Mouse (Mus musculus) midbrain, embryonic 15.5 days (tissue): ENCODE results near the gene Cped1. TPM values are rescaled to one million over a fixed set of nuclear protein-coding genes. Genes with fewer than 3 reads are reported as not detected.
"Not testable (repeated sequence)": the region's sequence is repeated elsewhere in the genome, so short reads cannot be mapped to it uniquely, and the experiment has no call there.

Experiments
- ATAC-seq: fragments of 200-750 bp; cut with Nextera tagmentation; replicated peaks from 2 replicates; pipeline ENCODE4 v1.8.0; 2017; ENCODE audit warnings: moderate TSS enrichment
- H3K27ac ChIP-seq: fragments of 300-500 bp; sonication (generic); 2 replicates; pipeline ENCODE4 v1.5.1; 2015; ENCODE audit warnings: mild to moderate bottlenecking, inconsistent platforms
- H3K27me3 ChIP-seq: fragments of 300-500 bp; sonication (generic); replicated peaks from 2 replicates; pipeline ENCODE4 v1.6.1; 2015; ENCODE audit warnings: inconsistent platforms
- H3K36me3 ChIP-seq: fragments of 300-500 bp; sonication (generic); replicated peaks from 2 replicates; pipeline ENCODE4 v1.6.1; 2015; ENCODE audit warnings: inconsistent platforms
- H3K4me1 ChIP-seq: fragments of 300-500 bp; sonication (generic); 2 replicates; pipeline ENCODE4 v1.6.1; 2015; ENCODE audit warnings: inconsistent platforms
- H3K4me2 ChIP-seq: fragments of 300-500 bp; sonication (generic); 2 replicates; pipeline ENCODE4 v1.6.1; 2015; ENCODE audit warnings: inconsistent platforms, mild to moderate bottlenecking, moderate library complexity
- H3K4me3 ChIP-seq: fragments of 300-500 bp; sonication (generic); 2 replicates; pipeline ENCODE4 v1.5.1; 2015; ENCODE audit warnings: mild to moderate bottlenecking, inconsistent platforms
- H3K9ac ChIP-seq: fragments of 300-500 bp; sonication (generic); 2 replicates; pipeline ENCODE4 v1.6.1; 2015; ENCODE audit warnings: mild to moderate bottlenecking, inconsistent platforms
- H3K9me3 ChIP-seq: fragments of 300-500 bp; sonication (generic); 2 replicates; pipeline ENCODE4 v1.6.1; 2016; ENCODE audit warnings: inconsistent platforms
- WGBS: fragments of 180-500 bp; shearing (Covaris S2); methylation state at CpG from one replicate; pipeline ENCODE4 v1.1.7; 2015; ENCODE audit warnings: mixed read lengths; 5-methylcytosine and 5-hydroxymethylcytosine counted together
- polyA plus RNA-seq: library from polyadenylated mRNA; unstranded; fragments of >200 nt; fragmentation: Nextera tagmentation; extraction: Ambion mirVana; gene quantifications from 2 replicates; pipeline ENCODE4 v1.2.1, GENCODE M21; 2015

Cped1 gene
- polyA plus RNA-seq, 1 experiment from 2014 or later, result 3.4 TPM

- H3K27me3 ChIP-seq, result no peaks in the 10 kb centered on the region
- no peaks in the 10 kb centered on the region for H3K36me3 ChIP-seq
- WGBS, result 78% methylated on average over 3 of the region's 3 CpGs
- H3K9ac ChIP-seq, result no peak overlapping the region
- peak; percentile 65; the same call in 1 of the 2 replicates for ATAC-seq
- no peak overlapping the region for H3K4me3 ChIP-seq
- H3K27ac ChIP-seq, result no peak overlapping the region
- peaks cover 6% of the 10 kb centered on the region for H3K4me1 ChIP-seq
- H3K9me3 ChIP-seq, result no peaks in the 10 kb centered on the region
- H3K4me2 ChIP-seq, result no peak overlapping the region
These were observed 118.0 kb downstream of the Cped1 start for GRCm38 (mm10) chr6:22103713-22104112.

- ATAC-seq, result peak; percentile 85
- WGBS, result 14% methylated on average over 8 of the region's 8 CpGs
- H3K27ac ChIP-seq, result no peak overlapping the region
- H3K9me3 ChIP-seq, result no peaks in the 10 kb centered on the region
- no peak overlapping the region for H3K4me3 ChIP-seq
- no peak overlapping the region for H3K9ac ChIP-seq
- H3K4me2 ChIP-seq, result no peak overlapping the region
- peaks cover 6% of the 10 kb centered on the region for H3K4me1 ChIP-seq
- no peaks in the 10 kb centered on the region for H3K36me3 ChIP-seq
- H3K27me3 ChIP-seq, result no peaks in the 10 kb centered on the region
These were observed 118.5 kb downstream of the Cped1 start for GRCm38 (mm10) chr6:22104211-22104610.

DNA sequence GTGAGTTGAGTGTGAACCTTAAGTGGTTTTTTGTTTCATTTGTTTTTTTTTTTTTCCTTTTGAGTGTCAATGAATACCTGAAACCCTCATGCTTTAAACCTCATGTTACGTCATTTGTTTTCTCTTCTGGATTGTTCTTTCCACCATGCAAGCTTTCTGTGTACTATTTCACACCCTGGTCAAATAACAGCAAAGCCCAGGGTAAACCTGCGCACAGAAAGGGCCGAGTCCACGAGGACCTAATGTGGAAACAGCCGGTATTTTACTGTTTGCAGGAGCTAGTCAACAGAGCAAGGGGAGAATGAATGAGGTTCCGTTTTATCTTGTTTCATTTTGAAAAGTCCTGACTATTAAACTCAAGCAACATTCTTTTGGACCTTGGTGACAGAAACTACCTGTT is 128.4 kb downstream of the Cped1 start:
- Histone ChIP-seq H3K9me3 (no peaks in the 10 kb centered on the region), H3K27me3 (no peaks in the 10 kb centered on the region), H3K36me3 (no peaks in the 10 kb centered on the region), H3K4me3 (no peak overlapping the region), H3K4me1 (no peaks in the 10 kb centered on the region), H3K27ac (no peak overlapping the region), H3K9ac (no peak overlapping the region), H3K4me2 (no peak overlapping the region)
- WGBS, result 91% methylated on average over 6 of the region's 6 CpGs
- ATAC-seq, result no peak

GRCm38 (mm10) chr6:22116679-22117078 is 131.0 kb downstream of the Cped1 start:
- Histone ChIP-seq H3K4me3 (no peak overlapping the region), H3K4me2 (no peak overlapping the region), H3K27me3 (no peaks in the 10 kb centered on the region), H3K9me3 (no peaks in the 10 kb centered on the region), H3K4me1 (no peaks in the 10 kb centered on the region), H3K27ac (no peak overlapping the region), H3K36me3 (no peaks in the 10 kb centered on the region), H3K9ac (no peak overlapping the region)
- 67% methylated on average over 1 of the region's 1 CpGs for WGBS
- ATAC-seq, result no peak

- no peaks in the 10 kb centered on the region for H3K27me3 ChIP-seq
- H3K27ac ChIP-seq, result no peak overlapping the region
- H3K9me3 ChIP-seq, result no peaks in the 10 kb centered on the region
- H3K4me3 ChIP-seq, result no peak overlapping the region
- H3K4me2 ChIP-seq, result no peak overlapping the region
- no peaks in the 10 kb centered on the region for H3K4me1 ChIP-seq
- no peak overlapping the region for H3K9ac ChIP-seq
- 31% methylated on average over 12 of the region's 12 CpGs for WGBS
- no peaks in the 10 kb centered on the region for H3K36me3 ChIP-seq
- ATAC-seq, result peak; percentile 91
These were observed 136.4 kb downstream of the Cped1 start for GRCm38 (mm10) chr6:22122080-22122479.

GRCm38 (mm10) chr6:22122693-22123092 is 137.0 kb downstream of the Cped1 start:
- H3K27me3 ChIP-seq, result no peaks in the 10 kb centered on the region
- ATAC-seq, result no peak
- WGBS, result 100% methylated on average over 1 of the region's 1 CpGs

DNA sequence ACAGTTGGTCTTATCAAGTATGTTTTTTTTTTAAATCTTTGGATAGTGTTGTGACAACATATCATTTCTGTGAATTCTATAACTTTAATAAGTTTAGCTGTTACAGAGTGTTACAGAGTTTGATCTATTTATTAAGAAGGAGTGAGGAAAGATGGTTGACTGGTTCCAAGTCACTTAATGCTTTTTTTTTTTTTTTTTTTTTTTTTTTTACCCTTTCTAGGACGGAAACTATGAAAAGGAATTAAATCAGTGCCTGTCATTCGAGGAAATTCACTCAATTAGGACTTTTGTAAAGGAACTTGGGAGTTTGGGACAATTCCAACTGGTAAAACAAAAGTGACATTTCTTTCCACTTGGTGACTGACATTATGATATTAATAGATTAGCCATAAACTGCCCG is 137.6 kb downstream of the Cped1 start:
- Histone ChIP-seq H3K4me1 (no peaks in the 10 kb centered on the region), H3K27me3 (no peaks in the 10 kb centered on the region), H3K27ac (no peak overlapping the region), H3K9ac (no peak overlapping the region), H3K9me3 (no peaks in the 10 kb centered on the region), H3K4me2 (no peak overlapping the region), H3K36me3 (no peaks in the 10 kb centered on the region), H3K4me3 (no peak overlapping the region)
- no peak for ATAC-seq
- WGBS, result 51% methylated on average over 3 of the region's 3 CpGs

More at GRCm38 (mm10) chr6:22122693-22123092, 137.0 kb downstream of the Cped1 start:
- Histone ChIP-seq H3K9ac (no peak overlapping the region), H3K4me1 (no peaks in the 10 kb centered on the region), H3K27ac (no peak overlapping the region), H3K36me3 (no peaks in the 10 kb centered on the region), H3K4me3 (no peak overlapping the region), H3K4me2 (no peak overlapping the region), H3K9me3 (no peaks in the 10 kb centered on the region)

DNA sequence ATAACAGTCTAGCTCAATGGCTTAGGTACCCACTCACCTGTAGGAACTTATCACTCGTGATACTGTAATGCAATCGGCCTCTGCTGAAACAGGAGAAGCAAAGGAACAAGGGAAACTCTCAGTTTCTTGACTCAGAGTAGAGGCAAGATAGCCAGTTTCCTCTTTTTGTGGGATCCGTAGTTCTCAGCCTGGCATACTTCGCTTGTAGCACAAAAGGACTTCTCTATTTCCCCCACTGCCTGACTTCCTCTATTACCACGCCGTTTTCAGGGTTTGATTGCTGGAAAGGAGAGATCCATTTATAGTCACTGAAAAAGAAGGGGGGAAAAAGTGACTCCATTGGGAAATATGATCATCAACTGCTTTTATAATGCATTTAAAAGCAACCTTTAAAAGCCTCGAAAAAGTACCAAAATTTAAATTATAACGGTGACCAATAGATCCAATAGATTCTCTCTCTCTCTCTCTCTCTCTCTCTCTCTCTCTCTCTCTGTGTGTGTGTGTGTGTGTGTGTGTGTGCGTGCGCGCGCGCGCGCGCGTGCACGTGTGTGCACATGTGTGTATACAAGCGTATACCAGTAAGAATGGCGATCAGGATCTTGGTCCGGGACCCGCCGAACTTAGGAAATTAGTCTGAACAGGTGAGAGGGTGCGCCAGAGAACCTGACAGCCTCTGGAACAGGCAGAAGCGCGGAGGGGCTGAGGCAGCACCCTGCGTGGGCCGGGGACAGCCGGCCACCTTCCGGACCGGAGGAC is 139.0 kb downstream of the Cped1 start:
- H3K4me1 ChIP-seq, H3K9me3 ChIP-seq, H3K27me3 ChIP-seq, H3K4me3 ChIP-seq, H3K9ac ChIP-seq, H3K36me3 ChIP-seq, ATAC-seq, H3K4me2 ChIP-seq, H3K27ac ChIP-seq: not testable (repeated sequence)
- WGBS, result 87% methylated on average over 25 of the region's 31 CpGs

DNA sequence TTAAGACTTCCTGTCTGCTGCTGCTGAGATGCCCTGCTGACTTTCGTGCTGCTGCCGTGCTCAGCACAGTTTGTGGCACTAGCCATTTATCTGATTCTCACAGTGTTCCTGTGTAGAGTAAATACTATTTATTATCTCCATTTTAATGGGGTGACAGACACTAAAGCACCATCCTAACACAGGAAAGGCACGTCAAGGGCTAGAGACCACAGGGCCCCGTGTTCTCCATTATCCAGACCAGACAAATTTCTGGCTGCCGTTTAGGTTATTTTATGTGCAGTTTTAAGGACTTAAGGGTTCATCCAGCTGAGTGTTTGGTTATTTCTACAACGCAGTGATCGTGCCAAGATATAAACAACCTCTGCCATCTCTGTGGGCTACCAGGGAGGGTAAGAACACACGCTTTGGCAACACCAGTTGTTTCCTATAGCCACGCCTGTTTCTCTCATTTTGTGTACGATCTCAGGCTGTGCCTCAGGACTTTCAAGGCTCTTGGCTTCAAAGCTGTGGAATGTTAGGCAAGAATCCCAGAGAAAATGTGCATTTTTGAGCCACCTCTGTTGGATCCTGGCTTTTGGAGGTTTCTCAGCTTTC is 149.4 kb downstream of the Cped1 start:
- Histone ChIP-seq H3K9me3 (no peaks in the 10 kb centered on the region), H3K4me2 (no peak overlapping the region), H3K27ac (no peak overlapping the region), H3K4me1 (no peaks in the 10 kb centered on the region), H3K9ac (no peak overlapping the region), H3K36me3 (no peaks in the 10 kb centered on the region), H3K27me3 (no peaks in the 10 kb centered on the region), H3K4me3 (no peak overlapping the region)
- ATAC-seq, result no peak
- WGBS, result 87% methylated on average over 10 of the region's 10 CpGs

DNA sequence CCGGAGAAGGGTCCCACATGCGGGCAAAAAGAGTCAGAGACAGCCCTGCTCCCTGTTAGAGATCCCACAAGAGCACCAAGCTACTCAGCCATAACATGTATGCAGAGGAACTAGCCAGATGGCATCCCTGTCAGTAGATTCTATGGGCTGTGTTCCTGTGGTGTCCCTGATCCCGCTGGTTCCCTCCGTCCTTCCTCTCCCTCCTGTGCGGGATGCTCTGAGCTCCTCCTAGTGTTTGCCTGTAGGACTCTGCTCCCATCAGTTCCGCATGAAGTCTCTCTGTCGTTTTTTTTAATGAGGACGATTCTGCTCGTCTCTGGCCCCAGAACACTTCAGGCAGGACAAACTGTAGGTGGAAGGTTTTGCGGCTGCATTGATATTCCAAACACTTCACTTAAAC is 151.1 kb downstream of the Cped1 start:
- Histone ChIP-seq H3K36me3 (no peaks in the 10 kb centered on the region), H3K4me3 (no peak overlapping the region), H3K4me1 (no peaks in the 10 kb centered on the region), H3K27ac (no peak overlapping the region), H3K9me3 (no peaks in the 10 kb centered on the region), H3K27me3 (no peaks in the 10 kb centered on the region), H3K4me2 (no peak overlapping the region), H3K9ac (no peak overlapping the region)
- WGBS, result 40% methylated on average over 10 of the region's 10 CpGs
- 0 out of 2 replicates have a peak, but pooled peaks have one; percentile 27 for ATAC-seq

DNA sequence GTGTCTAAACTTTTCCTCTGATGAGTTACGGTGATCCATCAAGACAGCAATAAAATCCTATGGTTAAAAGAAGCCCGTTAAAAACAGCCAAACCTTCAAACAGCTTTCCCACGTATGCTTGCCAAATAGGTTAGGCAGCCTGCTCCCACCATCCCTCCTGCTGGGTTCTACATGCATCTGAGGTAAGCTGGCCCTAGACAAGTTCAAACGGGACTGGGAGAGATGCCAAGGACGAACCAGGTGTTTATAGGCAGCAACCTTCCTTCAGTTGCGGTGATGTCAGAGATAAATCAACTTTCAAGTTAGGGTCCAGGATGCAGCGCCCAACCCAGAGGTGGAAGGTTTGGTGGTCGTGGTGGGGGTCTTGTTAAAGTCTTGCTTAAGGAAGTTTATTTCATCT is 155.1 kb downstream of the Cped1 start:
- 72% methylated on average over 8 of the region's 8 CpGs for WGBS
- Histone ChIP-seq H3K4me1 (no peaks in the 10 kb centered on the region), H3K9ac (no peak overlapping the region), H3K4me2 (no peak overlapping the region), H3K9me3 (no peaks in the 10 kb centered on the region), H3K27me3 (no peaks in the 10 kb centered on the region), H3K27ac (no peak overlapping the region), H3K4me3 (no peak overlapping the region), H3K36me3 (no peaks in the 10 kb centered on the region)
- ATAC-seq, result no peak

GRCm38 (mm10) chr6:22147236-22147635 is 161.5 kb downstream of the Cped1 start:
- 89% methylated on average over 4 of the region's 4 CpGs for WGBS

GRCm38 (mm10) chr6:22148511-22148910 is 162.8 kb downstream of the Cped1 start:
- Histone ChIP-seq H3K4me1 (no peaks in the 10 kb centered on the region), H3K36me3 (no peaks in the 10 kb centered on the region), H3K9me3 (no peaks in the 10 kb centered on the region), H3K4me3 (no peak overlapping the region), H3K27ac (no peak overlapping the region), H3K4me2 (no peak overlapping the region), H3K9ac (no peak overlapping the region), H3K27me3 (no peaks in the 10 kb centered on the region)
- no peak for ATAC-seq
- WGBS, result 81% methylated on average over 2 of the region's 2 CpGs

More at GRCm38 (mm10) chr6:22147236-22147635, 161.5 kb downstream of the Cped1 start:
- H3K9ac ChIP-seq, result no peak overlapping the region
- no peaks in the 10 kb centered on the region for H3K36me3 ChIP-seq
- no peak overlapping the region for H3K4me3 ChIP-seq
- H3K4me1 ChIP-seq, result no peaks in the 10 kb centered on the region
- H3K9me3 ChIP-seq, result no peaks in the 10 kb centered on the region
- no peak for ATAC-seq
- H3K27me3 ChIP-seq, result no peaks in the 10 kb centered on the region
- H3K4me2 ChIP-seq, result no peak overlapping the region
- no peak overlapping the region for H3K27ac ChIP-seq
